Mouse (Mus musculus) layer of hippocampus, adult 9-11 months (tissue): ENCODE measurements around the gene Bdp1.
"Not testable (repeated sequence)": the region's sequence is repeated elsewhere in the genome, so short reads cannot be mapped to it uniquely, and the experiment has no call there.

Experiments
- DNase-seq: peaks from one replicate; pipeline ENCODE4 v3.0.0; 2022

Bdp1 gene

DNA sequence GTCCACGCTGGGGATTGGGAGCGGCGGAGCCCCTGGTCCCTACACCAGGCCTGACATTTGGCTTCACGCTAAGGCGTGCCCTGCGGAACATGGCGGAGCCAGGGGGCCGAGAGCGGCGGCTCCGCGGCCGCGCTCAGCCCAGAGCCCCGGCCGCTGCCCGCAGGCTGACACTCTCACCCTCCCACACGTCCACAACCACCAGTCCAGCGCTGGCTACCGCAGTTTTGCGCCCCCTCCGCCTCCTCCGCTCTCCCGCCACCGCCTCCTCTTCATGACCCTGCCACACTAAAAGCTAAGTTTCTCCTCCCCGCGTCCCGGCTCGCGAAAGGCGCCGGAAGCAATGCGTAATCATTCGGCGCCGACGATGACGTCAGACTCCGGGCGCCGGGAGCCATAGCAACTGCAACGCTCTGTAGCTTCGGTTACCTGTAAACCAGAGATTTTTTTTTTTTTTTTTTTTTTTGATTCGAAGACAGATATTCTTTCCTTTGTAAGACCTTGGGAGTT, at the start of gene Bdp1:
Gene Bdp1, minus strand, starts transcription at position 323 of the 507 bp plus-strand sequence.
- DNase-seq: peak; percentile 91

- peak; percentile 59 for DNase-seq
Observed at GRCm38 (mm10) chr13:100152659-100153058, 48.8 kb upstream of the Bdp1 start.

- DNase-seq: peak; percentile 22
Observed at GRCm38 (mm10) chr13:100141646-100142314, 37.9 kb upstream of the Bdp1 start.

GRCm38 (mm10) chr13:100125258-100125643, 21.4 kb upstream of the Bdp1 start:
- DNase-seq: no peak

- DNase-seq: peak; percentile 95
Observed at GRCm38 (mm10) chr13:100124423-100125257, 20.8 kb upstream of the Bdp1 start, which contains the start of gene Smn1. Gene Smn1, plus strand, starts transcription at chr13:100124852.

- DNase-seq: no peak
Observed at GRCm38 (mm10) chr13:100123970-100124369, 20.1 kb upstream of the Bdp1 start.

- no peak for DNase-seq
Observed at GRCm38 (mm10) chr13:100112218-100112972, 8.5 kb upstream of the Bdp1 start.

GRCm38 (mm10) chr13:100107652-100108472, 4.0 kb upstream of the Bdp1 start, which contains the start of gene Serf1:
Gene Serf1, plus strand, starts transcription at chr13:100108012.
- DNase-seq: peak; percentile 78

DNA sequence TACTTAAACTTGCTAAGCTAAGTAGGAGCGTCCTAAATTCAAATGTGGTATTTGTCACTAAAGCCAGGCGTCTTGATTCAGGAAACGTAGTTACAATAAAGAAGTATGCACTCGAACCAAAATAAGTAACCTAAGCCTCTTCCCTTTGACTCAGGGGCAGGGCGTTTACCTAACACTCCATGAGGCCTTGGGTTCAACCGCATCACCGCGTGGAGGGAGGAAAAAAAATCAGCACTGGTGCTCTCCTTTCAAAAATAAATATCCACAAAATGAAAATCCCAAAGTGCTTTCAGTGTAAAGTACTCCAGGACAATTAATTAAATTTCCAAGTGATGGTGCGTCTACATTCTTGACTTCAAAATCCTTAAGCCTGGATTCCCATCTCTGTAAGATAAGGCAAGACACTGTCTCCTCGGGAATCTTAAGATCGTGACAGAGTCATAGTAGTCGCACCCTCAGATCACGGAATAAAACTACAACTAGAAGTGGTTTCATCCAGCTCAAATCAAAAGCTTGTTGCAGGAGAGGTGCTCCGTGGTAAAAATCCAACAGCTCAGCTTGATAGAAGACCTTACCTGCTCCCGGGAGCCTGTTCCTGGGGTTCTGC, 715 bp downstream of the Bdp1 start:
- no peak for DNase-seq

DNA sequence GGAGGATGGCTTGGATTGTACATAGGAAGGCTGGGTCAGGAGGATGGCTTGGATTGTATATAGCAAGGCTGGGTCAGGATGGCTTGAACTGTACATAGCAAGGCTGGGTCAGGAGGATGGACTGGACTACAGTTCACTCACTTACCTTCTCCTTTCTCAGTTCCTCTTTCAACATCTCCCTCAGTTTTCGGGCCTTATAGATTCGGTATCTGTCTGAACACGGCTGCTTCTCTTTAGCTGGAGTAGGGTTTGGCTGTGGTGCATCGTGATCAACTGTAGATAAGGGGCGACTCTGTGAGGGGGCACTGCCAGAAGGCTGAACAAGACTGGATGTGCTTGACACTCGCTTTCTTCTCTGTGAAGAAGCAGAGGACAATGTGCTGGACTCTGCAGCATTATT, 5.1 kb downstream of the Bdp1 start:
- no peak for DNase-seq

- no peak for DNase-seq
Observed at GRCm38 (mm10) chr13:100071473-100071872, 32.4 kb downstream of the Bdp1 start.

- no peak for DNase-seq
Observed at GRCm38 (mm10) chr13:100067821-100068220, 36.0 kb downstream of the Bdp1 start.

DNA sequence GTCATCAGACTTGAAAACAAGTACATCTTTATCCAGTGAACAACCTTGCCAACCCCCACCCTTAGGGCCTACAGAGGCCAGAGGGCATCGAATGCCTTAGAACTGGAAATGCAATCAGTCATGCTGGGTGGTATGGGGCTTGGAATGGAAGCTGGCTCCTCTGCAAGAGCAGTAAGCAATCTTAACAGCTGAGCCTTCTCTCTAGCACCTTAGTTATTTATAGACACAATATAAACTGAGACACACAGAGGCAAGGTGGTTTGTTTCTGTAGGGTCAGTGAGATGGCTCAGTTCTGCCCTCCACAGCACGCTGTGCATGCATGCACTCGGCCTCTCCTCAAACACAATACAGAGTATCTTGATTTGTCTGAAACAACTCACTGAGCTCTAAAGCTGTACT, 39.9 kb downstream of the Bdp1 start:
- no peak for DNase-seq

DNA sequence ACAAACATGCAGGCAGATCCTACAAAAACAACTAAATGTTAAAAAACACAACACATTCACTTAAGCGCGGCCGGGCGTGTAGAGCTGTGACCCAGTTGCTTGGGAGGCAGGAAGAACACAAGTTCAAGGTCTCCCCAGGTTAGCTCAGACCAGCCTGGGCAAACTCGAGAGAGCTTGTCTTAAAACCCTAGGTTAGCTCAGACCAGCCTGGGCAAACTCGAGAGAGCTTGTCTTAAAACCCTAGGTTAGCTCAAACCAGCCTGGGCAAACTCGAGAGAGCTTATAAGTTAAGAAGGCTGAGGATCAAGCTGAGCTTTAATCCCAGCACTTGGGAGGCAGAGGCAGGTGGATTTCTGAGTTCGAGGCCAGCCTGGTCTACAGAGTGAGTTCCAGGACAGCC, 46.1 kb downstream of the Bdp1 start:
- DNase-seq: not testable (repeated sequence)

- DNase-seq: no peak
Observed at GRCm38 (mm10) chr13:100026013-100026412, 77.9 kb downstream of the Bdp1 start.

DNA sequence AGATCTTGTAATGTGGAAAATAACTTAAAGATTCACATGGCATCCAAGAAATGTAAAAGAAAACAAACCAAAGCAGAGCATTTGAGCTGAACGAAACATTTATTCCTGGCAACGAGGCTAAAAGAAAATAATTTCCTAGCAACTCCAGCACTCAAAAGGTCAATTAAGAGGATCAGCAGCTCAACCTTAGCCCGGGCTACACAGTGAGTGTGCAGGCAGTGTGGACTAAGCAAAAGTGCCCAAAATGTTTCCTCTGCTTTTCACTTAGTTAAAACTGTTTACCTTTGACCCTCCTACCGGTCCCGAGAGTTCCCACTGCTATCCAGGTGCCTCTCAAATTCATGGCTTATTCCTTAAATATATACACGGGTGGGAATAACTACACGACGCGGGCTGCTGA, 87.0 kb downstream of the Bdp1 start:
- DNase-seq: no peak

- DNase-seq: no peak
Observed at GRCm38 (mm10) chr13:100015937-100016336, 87.9 kb downstream of the Bdp1 start.

DNA sequence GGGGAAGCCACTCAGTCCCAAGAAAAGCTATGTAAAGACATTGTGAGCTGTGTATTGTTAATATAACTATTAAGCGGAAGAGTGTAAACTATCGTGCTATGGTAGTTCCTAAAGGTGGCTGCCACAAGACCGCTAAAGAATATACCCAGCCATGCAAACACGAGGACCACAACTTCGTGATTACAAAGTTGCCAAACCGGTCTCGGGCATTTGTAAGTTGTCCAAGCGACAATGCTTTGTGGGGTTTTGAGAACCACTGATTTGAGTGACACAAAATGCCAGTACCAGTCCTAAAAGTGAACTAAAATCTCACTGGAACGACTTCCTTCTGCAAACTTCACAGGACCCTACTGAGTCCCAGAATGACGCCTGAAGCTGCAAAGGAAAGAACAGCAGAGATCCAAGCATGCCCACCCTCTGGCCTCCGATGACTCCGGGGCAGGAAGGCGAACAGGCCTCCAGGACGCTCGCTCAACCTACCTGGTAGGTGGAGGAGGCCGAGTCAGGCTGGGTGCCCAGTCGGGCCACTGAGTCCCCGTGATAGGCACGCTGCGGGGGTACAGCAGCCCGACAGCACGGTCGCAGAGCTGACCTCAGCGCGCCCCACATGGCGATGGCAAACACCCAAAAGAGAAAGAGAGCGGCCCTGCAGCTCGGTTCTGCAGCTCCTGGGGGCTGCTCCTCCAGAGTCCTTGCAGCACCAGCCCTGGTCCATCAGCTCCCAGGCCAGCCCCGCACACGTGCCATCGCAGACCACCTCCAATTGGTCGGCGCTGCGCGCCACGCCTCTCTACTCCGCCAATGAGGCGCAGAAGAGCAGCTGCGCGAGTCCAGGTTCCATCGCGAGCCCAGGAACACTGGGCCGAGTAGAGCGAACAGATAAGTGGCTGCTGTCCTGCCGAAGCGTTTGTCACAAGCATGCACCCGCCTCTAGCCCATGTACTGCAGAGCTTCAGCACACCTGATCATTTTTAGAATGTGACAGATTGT, 88.7 kb downstream of the Bdp1 start, which contains the start of gene Mccc2:
Gene Mccc2, minus strand, starts transcription at position 734 of the 990 bp plus-strand sequence.
- DNase-seq: peak; percentile 89

- no peak for DNase-seq
Observed at GRCm38 (mm10) chr13:100005911-100006496, 97.9 kb downstream of the Bdp1 start.

GRCm38 (mm10) chr13:100001790-100002196, 102.1 kb downstream of the Bdp1 start:
- DNase-seq: peak; percentile 72
